Mouse (Mus musculus): ENCODE data around the gene Top2a. TPM values are rescaled to one million over a fixed set of nuclear protein-coding genes. Genes with fewer than 3 reads are reported as not detected.

The Top2a gene
- polyA plus RNA-seq, 1 experiment = 59.2 TPM

DNA sequence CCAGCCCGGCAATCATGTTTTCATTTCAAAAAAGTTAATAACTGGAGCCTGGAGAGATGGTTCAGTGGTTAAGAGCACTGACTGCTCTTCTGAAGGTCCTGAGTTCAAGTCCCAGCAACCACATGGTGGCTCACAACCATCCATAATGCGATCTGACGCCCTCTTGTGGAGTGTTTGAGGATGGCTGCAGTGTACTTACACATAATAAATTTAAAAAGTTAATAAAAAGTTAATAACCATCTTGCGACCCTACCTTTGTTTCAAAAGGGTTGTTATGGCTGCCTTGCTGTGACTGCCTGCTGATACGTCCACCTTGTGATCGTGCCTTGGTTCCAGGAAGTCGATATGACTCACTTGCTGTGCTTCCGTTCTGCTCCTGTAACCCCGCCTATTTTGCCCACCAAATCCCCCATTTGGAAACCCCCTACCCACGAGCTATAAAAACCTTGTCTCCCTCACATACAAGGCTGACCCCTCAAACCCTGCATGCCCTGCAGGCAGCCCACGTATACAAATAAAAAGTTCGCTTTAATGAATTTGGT lies 3.0 kb upstream of the Top2a start:
- TF ChIP-seq CTCF (IDR thresholded peaks at IDR 0.05; ENCODE audit: borderline replicate concordance, control insufficient read depth, extremely low read depth, insufficient read depth, low read length, poor library complexity) = no peak
- TF ChIP-seq POLR2A (IDR thresholded peaks at IDR 0.05; ENCODE audit: control insufficient read depth, extremely low read depth, insufficient read depth, low read length, poor library complexity) = no peak
- H3K27ac ChIP-seq (ENCODE audit: control insufficient read depth, insufficient read depth, low read length) = no peak overlapping the region
- WGBS = 84% methylated on average over 12 of the region's 12 CpGs
- no peaks in the 10 kb centered on the region for H3K27me3 ChIP-seq (ENCODE audit: control insufficient read depth, insufficient read depth, low read length)
- peaks cover 19% of the 10 kb centered on the region for H3K4me1 ChIP-seq (replicated peaks; ENCODE audit: control insufficient read depth, insufficient read depth, low read length)
- DNase-seq = no peak
- no peak overlapping the region for H3K4me3 ChIP-seq (ENCODE audit: control insufficient read depth, insufficient read depth, low read length)
- peaks cover under 1% of the 10 kb centered on the region; the same call in 1 of the 2 replicates for H3K36me3 ChIP-seq (ENCODE audit: control insufficient read depth, insufficient read depth, low read length)

DNA sequence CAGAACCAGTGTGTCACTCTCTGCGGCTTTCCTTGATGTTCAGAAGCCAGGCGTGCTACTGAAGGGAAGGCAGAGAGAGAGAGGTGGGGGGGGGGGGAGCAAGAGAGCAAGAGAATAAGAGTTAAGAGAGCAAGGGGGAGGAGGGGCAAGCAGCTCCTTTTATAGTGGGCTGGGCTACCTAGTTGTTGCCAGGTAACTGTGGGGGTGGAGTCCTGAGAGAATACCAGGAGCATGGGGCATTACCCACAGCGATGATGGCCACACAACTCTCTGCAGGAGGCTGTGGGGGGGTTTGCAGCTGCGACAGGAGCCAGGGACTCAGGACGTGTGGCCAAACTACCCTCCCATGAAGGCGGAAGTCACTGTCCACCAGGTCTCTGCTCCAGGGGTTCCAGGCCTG lies 1.9 kb upstream of the Top2a start:
- H3K4me1 ChIP-seq (replicated peaks; ENCODE audit: control insufficient read depth, insufficient read depth, low read length) = peaks cover 20% of the 10 kb centered on the region
- WGBS = 86% methylated on average over 6 of the region's 6 CpGs
- peaks cover 3% of the 10 kb centered on the region; the same call in 1 of the 2 replicates for H3K36me3 ChIP-seq (ENCODE audit: control insufficient read depth, insufficient read depth, low read length)
- H3K27ac ChIP-seq (ENCODE audit: control insufficient read depth, insufficient read depth, low read length) = no peak overlapping the region
- no peak for TF ChIP-seq CTCF (IDR thresholded peaks at IDR 0.05; ENCODE audit: borderline replicate concordance, control insufficient read depth, extremely low read depth, insufficient read depth, low read length, poor library complexity)
- TF ChIP-seq POLR2A (IDR thresholded peaks at IDR 0.05; ENCODE audit: control insufficient read depth, extremely low read depth, insufficient read depth, low read length, poor library complexity) = no peak
- peak; percentile 17 for DNase-seq
- H3K27me3 ChIP-seq (ENCODE audit: control insufficient read depth, insufficient read depth, low read length) = no peaks in the 10 kb centered on the region
- no peak overlapping the region for H3K4me3 ChIP-seq (ENCODE audit: control insufficient read depth, insufficient read depth, low read length)

DNA sequence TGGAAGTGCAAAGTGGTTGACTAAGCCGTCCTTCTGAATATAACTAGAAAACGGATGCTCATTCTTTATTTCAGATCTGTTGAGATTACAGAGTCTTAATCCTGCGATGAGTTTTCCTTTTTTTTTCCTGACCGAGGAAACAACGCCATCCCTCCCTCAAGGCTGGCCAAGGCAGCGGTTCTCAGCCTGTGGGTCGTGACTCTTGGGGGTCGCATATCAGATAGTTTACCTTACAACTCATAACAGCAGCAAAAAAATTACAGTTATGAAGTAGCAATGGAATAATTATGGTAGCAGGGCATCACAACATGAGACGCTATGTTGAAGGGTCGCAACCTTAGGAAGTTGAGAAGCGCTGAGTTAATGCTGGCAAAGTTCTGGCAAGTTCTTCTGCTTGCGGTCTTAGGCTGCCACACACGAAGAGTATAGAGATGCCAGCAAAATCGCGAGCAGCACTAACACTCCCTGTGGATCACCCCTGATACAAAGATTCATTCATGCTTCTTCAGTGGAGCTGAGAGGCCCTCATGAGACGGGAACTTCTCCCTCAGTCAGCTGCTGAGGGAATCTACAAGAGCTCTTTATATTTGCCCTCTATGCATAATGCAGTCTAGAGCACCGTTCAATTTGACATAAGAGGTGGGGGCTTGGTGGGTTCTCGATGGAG lies 612 bp upstream of the Top2a start:
- Histone ChIP-seq H3K36me3 (ENCODE audit: control insufficient read depth, insufficient read depth, low read length) (peaks cover 3% of the 10 kb centered on the region; the same call in 1 of the 2 replicates), H3K4me1 (replicated peaks; ENCODE audit: control insufficient read depth, insufficient read depth, low read length) (peaks cover 20% of the 10 kb centered on the region), H3K27me3 (ENCODE audit: control insufficient read depth, insufficient read depth, low read length) (no peaks in the 10 kb centered on the region), H3K27ac (ENCODE audit: control insufficient read depth, insufficient read depth, low read length) (peak overlapping the region; percentile 63), H3K4me3 (ENCODE audit: control insufficient read depth, insufficient read depth, low read length) (peak overlapping the region; percentile 53)
- TF ChIP-seq CTCF (IDR thresholded peaks at IDR 0.05; ENCODE audit: borderline replicate concordance, control insufficient read depth, extremely low read depth, insufficient read depth, low read length, poor library complexity) = no peak
- TF ChIP-seq POLR2A (IDR thresholded peaks at IDR 0.05; ENCODE audit: control insufficient read depth, extremely low read depth, insufficient read depth, low read length, poor library complexity) = no peak
- 32% methylated on average over 18 of the region's 18 CpGs for WGBS
- DNase-seq = no peak

DNA sequence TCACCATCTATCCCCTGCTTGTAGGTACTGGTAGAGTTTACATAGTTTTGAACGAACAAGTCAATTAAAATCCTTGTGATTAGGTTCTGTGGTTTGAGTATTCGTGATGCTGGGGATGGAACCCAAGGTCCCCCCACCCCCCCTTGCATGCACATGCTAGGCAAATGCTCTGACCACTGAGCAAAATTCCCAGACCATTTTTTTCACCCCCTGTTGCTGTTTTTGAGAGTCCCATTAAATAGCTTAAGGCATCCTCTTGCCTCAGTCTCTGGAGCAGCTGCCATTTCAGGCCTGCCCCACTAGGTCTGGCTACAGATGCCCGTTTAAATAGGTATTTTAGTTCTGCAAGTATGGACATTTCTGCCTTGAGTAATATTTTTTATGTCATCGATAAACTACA lies 895 bp downstream of the Top2a start:
- WGBS = 3% methylated on average over 4 of the region's 4 CpGs
- no peak overlapping the region for H3K27ac ChIP-seq (ENCODE audit: control insufficient read depth, insufficient read depth, low read length)

DNA sequence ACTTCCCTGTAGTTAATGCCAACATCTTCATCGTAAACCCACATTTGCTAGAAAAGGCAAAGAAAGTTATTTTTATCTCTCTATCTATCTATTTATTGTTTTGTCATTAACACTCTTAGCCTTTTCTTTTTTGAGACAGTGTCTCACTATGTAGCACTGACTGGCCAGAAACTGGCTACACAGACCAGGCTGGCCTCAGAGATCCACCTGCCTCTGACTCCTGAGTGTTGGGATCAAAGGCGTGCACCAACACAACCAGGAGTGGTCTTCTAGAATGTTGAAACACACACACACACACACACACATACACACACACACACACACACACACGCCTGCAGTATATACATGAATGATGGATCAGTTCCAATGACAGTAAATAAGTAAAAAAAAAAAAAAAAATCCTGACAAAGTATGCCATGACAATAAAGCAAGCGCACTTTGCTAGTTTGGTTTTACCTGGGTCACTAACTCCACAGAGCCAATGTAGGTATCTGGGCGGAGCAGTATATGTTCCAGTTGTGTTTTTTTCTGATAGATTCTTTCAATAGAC lies 1.5 kb downstream of the Top2a start:
- no peaks in the 10 kb centered on the region for H3K27me3 ChIP-seq (ENCODE audit: control insufficient read depth, insufficient read depth, low read length)
- TF ChIP-seq CTCF (IDR thresholded peaks at IDR 0.05; ENCODE audit: borderline replicate concordance, control insufficient read depth, extremely low read depth, insufficient read depth, low read length, poor library complexity) = no peak
- TF ChIP-seq POLR2A (IDR thresholded peaks at IDR 0.05; ENCODE audit: control insufficient read depth, extremely low read depth, insufficient read depth, low read length, poor library complexity) = no peak
- H3K27ac ChIP-seq (ENCODE audit: control insufficient read depth, insufficient read depth, low read length) = no peak overlapping the region
- DNase-seq = no peak
- 84% methylated on average over 5 of the region's 5 CpGs for WGBS
- peaks cover 19% of the 10 kb centered on the region for H3K36me3 ChIP-seq (ENCODE audit: control insufficient read depth, insufficient read depth, low read length)
- H3K4me1 ChIP-seq (replicated peaks; ENCODE audit: control insufficient read depth, insufficient read depth, low read length) = peaks cover 20% of the 10 kb centered on the region
- H3K4me3 ChIP-seq (ENCODE audit: control insufficient read depth, insufficient read depth, low read length) = peak overlapping the region; percentile 20; the same call in 1 of the 2 replicates

More for the DNA sequence above, 895 bp downstream of the Top2a start:
- no peak for DNase-seq
- Histone ChIP-seq H3K27me3 (ENCODE audit: control insufficient read depth, insufficient read depth, low read length) (no peaks in the 10 kb centered on the region), H3K4me1 (replicated peaks; ENCODE audit: control insufficient read depth, insufficient read depth, low read length) (peaks cover 20% of the 10 kb centered on the region), H3K4me3 (ENCODE audit: control insufficient read depth, insufficient read depth, low read length) (peak overlapping the region; percentile 98), H3K36me3 (ENCODE audit: control insufficient read depth, insufficient read depth, low read length) (peaks cover 12% of the 10 kb centered on the region)
- no peak for TF ChIP-seq CTCF (IDR thresholded peaks at IDR 0.05; ENCODE audit: borderline replicate concordance, control insufficient read depth, extremely low read depth, insufficient read depth, low read length, poor library complexity)
- no peak for TF ChIP-seq POLR2A (IDR thresholded peaks at IDR 0.05; ENCODE audit: control insufficient read depth, extremely low read depth, insufficient read depth, low read length, poor library complexity)

DNA sequence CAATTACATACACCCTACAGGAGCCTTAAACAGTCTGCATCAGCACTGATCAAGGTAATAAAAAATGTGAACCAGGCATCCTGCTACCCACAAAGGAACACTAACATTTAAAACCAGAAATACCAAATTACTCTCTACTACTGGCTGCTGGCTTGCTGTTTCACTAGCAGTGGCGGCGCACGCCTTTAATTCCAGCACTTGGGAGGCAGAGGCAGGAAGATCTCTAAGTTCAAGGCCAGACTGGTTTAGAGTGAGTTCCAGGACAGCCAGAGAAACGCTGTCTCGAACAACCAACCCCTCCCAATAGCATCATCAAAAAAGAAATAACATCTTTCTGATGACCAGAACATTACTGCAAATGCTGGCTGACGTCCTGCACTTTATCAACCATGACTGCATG lies 4.1 kb downstream of the Top2a start:
- Histone ChIP-seq H3K27me3 (ENCODE audit: control insufficient read depth, insufficient read depth, low read length) (no peaks in the 10 kb centered on the region), H3K4me1 (replicated peaks; ENCODE audit: control insufficient read depth, insufficient read depth, low read length) (peaks cover 9% of the 10 kb centered on the region), H3K36me3 (ENCODE audit: control insufficient read depth, insufficient read depth, low read length) (peaks cover 45% of the 10 kb centered on the region), H3K4me3 (ENCODE audit: control insufficient read depth, insufficient read depth, low read length) (no peak overlapping the region), H3K27ac (ENCODE audit: control insufficient read depth, insufficient read depth, low read length) (no peak overlapping the region)
- TF ChIP-seq CTCF (IDR thresholded peaks at IDR 0.05; ENCODE audit: borderline replicate concordance, control insufficient read depth, extremely low read depth, insufficient read depth, low read length, poor library complexity) = no peak
- TF ChIP-seq POLR2A (IDR thresholded peaks at IDR 0.05; ENCODE audit: control insufficient read depth, extremely low read depth, insufficient read depth, low read length, poor library complexity) = no peak
- no peak for DNase-seq
- WGBS = 97% methylated on average over 6 of the region's 6 CpGs
